Mouse (Mus musculus) gastrocnemius, postnatal 14 days (tissue): Measurements from ENCODE around the gene Fam114a1. TPM values are rescaled to one million over a fixed set of nuclear protein-coding genes. Genes with fewer than 3 reads are reported as not detected.

Source experiments
- DNase-seq: peaks from one replicate; pipeline ENCODE4 v3.0.0; 2021; ENCODE audit warnings: mixed read lengths
- intact Hi-C: fragments of 180-260 bp; cut with DNase I; formaldehyde crosslinking; loops from one replicate; pipeline ENCODE4 v1.15.1; 2025; ENCODE audit warnings: low total_unique reads
- microRNA-seq, 2 experiments: library from miRNA; unstranded; fragments of <30 nt; microRNA quantifications; one replicate each; pipeline ENCODE4 v1.2.0; 2021
- total RNA-seq, 2 experiments: library from RNA; stranded (reverse); gene quantifications; 2 replicates each; pipeline ENCODE4 v1.2.3; 2021

Gene Fam114a1
- total RNA-seq, 2 experiments from 2014 or later: 20.2 to 31.6 TPM

GRCm38 (mm10) chr5:65089707-65090106 lies 119.8 kb downstream of the Fam114a1 start:
- no peak for DNase-seq
- intact Hi-C loops: no loop called here

- intact Hi-C loops: no loop called here
- DNase-seq: no peak
These were observed 121.5 kb downstream of the Fam114a1 start for GRCm38 (mm10) chr5:65091184-65091858.

Small RNA genes within 50 kb of the gene (microRNA-seq; reads per million reads assigned to microRNA genes)
- gene Mir574: 244 to 306 reads per million in 2 experiments

Other genes starting within 250 kb of the Fam114a1 start
- gene Klf3, start 166.7 kb upstream of the Fam114a1 start, total RNA-seq: 10 to 100 TPM; 23.7 to 26.6 TPM
- under 1 TPM; 0.18 to 0.39 TPM for gene Tlr1, start 36.5 kb upstream of the Fam114a1 start, total RNA-seq
- 1 to 10 TPM; 1.4 to 1.9 TPM for gene Tlr6, start 10.0 kb upstream of the Fam114a1 start, total RNA-seq
- not detected for gene Tmem156, start 122.1 kb downstream of the Fam114a1 start, total RNA-seq
- 10 to 100 TPM in 1 of 2 experiments, 1 to 10 TPM in 1; 9.0 to 10.0 TPM for gene Klhl5, start 137.5 kb downstream of the Fam114a1 start, total RNA-seq
- gene Wdr19, start 229.6 kb downstream of the Fam114a1 start, total RNA-seq: 1 to 10 TPM; 2.0 to 2.2 TPM